Mouse (Mus musculus) limb, embryonic 15.5 days (tissue): Measurements from ENCODE around the gene BC004004. TPM values are rescaled to one million over a fixed set of nuclear protein-coding genes. Genes with fewer than 3 reads are reported as not detected.

Experiments
- ATAC-seq: fragments of 200-750 bp; cut with Nextera tagmentation; 2 replicates; pipeline ENCODE4 v1.8.0; 2017; ENCODE audit warnings: low read depth, moderate TSS enrichment; ENCODE audit not compliant: insufficient number of reproducible peaks, low FRiP score, low TSS enrichment
- H3K27ac ChIP-seq: fragments of 300-500 bp; sonication (generic); 2 replicates; pipeline ENCODE4 v1.5.1; 2015; ENCODE audit warnings: moderate library complexity, mild to moderate bottlenecking, inconsistent platforms
- H3K27me3 ChIP-seq: fragments of 300-500 bp; sonication (generic); 2 replicates; pipeline ENCODE4 v1.6.1; 2015; ENCODE audit warnings: inconsistent platforms
- H3K36me3 ChIP-seq: fragments of 300-500 bp; sonication (generic); 2 replicates; pipeline ENCODE4 v1.6.1; 2015; ENCODE audit warnings: inconsistent platforms
- H3K4me1 ChIP-seq: fragments of 300-500 bp; sonication (generic); 2 replicates; pipeline ENCODE4 v1.6.1; 2015; ENCODE audit warnings: inconsistent platforms
- H3K4me2 ChIP-seq: fragments of 300-500 bp; sonication (generic); 2 replicates; pipeline ENCODE4 v1.6.1; 2015; ENCODE audit warnings: mild to moderate bottlenecking, inconsistent platforms
- H3K4me3 ChIP-seq: fragments of 300-500 bp; sonication (generic); 2 replicates; pipeline ENCODE4 v1.5.1; 2015; ENCODE audit warnings: mild to moderate bottlenecking, inconsistent platforms
- H3K9ac ChIP-seq: fragments of 300-500 bp; sonication (generic); 2 replicates; pipeline ENCODE4 v1.6.1; 2015; ENCODE audit warnings: inconsistent platforms
- H3K9me3 ChIP-seq: fragments of 300-500 bp; sonication (generic); 2 replicates; pipeline ENCODE4 v1.6.1; 2016; ENCODE audit warnings: inconsistent platforms
- WGBS: fragments of 180-500 bp; shearing (Covaris S2); methylation state at CpG from one replicate; pipeline ENCODE4 v1.1.7; 2015; 5-methylcytosine and 5-hydroxymethylcytosine counted together
- polyA plus RNA-seq: library from polyadenylated mRNA; unstranded; fragments of >200 nt; fragmentation: Nextera tagmentation; extraction: Ambion mirVana; gene quantifications from 2 replicates; pipeline ENCODE4 v1.2.1, GENCODE M21; 2015

BC004004 gene
- polyA plus RNA-seq, 1 experiment from 2014 or later: 84.1 TPM

- no peak overlapping the region for H3K9ac ChIP-seq
- H3K4me2 ChIP-seq: no peak overlapping the region
- H3K27ac ChIP-seq: peak overlapping the region; percentile 71
- ATAC-seq: no peak
- no peaks in the 10 kb centered on the region for H3K9me3 ChIP-seq
- peaks cover 15% of the 10 kb centered on the region for H3K27me3 ChIP-seq
- no peak overlapping the region for H3K4me3 ChIP-seq
- peaks cover 56% of the 10 kb centered on the region for H3K36me3 ChIP-seq
- peaks cover 18% of the 10 kb centered on the region for H3K4me1 ChIP-seq
- WGBS: 37% methylated on average over 5 of the region's 5 CpGs
Observed at GRCm38 (mm10) chr17:29330671-29331410, 62.3 kb downstream of the BC004004 start.

DNA sequence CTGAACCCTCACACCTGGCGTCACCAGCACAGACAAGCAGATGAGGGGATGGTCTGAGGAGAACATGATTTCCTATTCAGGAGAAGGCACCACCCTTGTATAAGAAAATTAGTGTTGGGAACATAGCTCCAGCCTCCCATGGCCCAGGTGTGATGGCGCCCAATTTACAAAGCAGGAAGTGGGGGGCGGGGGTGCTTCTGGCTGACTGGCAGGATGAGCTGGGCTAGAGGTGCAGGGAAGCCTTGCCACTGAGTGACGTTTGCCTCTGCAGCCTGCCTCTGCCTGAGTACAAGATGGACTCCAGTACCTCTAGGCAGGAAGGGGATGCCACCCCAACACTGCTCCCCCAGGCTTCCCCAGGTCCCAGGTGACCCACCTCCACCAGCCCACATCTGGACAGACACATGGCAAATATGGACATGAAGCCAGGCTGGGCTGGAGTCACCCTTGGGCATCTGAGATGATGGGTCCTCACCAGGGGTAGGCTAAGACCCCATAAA, 63.6 kb downstream of the BC004004 start:
- WGBS: 75% methylated on average over 4 of the region's 4 CpGs
- Histone ChIP-seq H3K9me3 (no peaks in the 10 kb centered on the region), H3K27ac (no peak overlapping the region), H3K4me1 (peaks cover 4% of the 10 kb centered on the region; the same call in 1 of the 2 replicates), H3K4me2 (no peak overlapping the region), H3K9ac (no peak overlapping the region), H3K27me3 (peaks cover 6% of the 10 kb centered on the region; the same call in 1 of the 2 replicates), H3K36me3 (peaks cover 70% of the 10 kb centered on the region), H3K4me3 (no peak overlapping the region)
- 0 out of 2 replicates have a peak, but pooled peaks have one; percentile 4 for ATAC-seq

GRCm38 (mm10) chr17:29336266-29336990, 67.8 kb downstream of the BC004004 start:
- 90% methylated on average over 19 of the region's 19 CpGs for WGBS
- Histone ChIP-seq H3K9me3 (no peaks in the 10 kb centered on the region), H3K27ac (no peak overlapping the region), H3K4me3 (no peak overlapping the region), H3K27me3 (no peaks in the 10 kb centered on the region), H3K4me1 (peaks cover 32% of the 10 kb centered on the region), H3K36me3 (peaks cover 87% of the 10 kb centered on the region), H3K4me2 (no peak overlapping the region), H3K9ac (no peak overlapping the region)
- no peak for ATAC-seq

DNA sequence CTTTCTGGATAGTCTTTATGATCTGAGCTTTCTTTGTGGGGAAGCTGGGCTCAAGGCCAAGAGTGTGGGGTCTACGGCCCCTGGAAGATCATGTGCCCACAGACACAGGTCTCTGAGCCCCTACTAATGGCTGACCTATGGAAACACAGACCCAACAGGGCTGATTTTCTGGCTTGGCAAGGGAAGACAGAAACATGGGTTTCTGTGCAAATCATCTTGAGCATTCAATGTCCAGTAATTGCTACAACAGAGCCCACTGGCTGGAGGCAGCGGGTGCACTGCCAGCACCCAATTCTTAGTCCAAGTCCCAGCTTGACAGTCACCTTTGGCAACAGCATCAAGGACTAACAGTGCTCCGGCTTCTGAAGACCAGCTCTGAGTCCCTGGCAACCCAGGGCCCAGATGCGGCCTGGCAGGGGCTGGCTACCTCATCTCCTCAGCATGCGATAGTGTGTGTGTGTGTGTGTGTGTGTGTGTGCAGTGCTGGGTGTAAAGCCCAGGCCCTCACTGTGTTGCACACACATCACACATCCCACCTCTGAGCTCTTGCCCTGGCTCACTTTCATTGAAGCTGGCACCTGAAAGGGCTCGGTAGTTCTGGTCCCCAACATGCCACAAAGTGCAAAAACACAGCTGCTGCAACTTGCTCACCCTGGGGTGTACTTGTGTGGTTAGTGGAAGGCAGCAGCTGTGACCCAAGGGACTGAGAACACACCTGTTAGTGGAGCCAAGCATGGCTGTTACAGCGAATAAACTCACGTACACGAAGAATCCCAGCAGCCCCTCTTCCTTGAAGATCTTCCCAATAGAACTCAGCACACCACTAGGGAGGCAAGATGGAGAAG, 69.6 kb downstream of the BC004004 start:
- Histone ChIP-seq H3K4me1 (peaks cover 50% of the 10 kb centered on the region), H3K36me3 (peaks cover 77% of the 10 kb centered on the region), H3K9me3 (no peaks in the 10 kb centered on the region), H3K4me2 (no peak overlapping the region), H3K9ac (no peak overlapping the region), H3K27ac (peak overlapping the region; percentile 47), H3K27me3 (no peaks in the 10 kb centered on the region), H3K4me3 (no peak overlapping the region)
- no peak for ATAC-seq
- 82% methylated on average over 9 of the region's 9 CpGs for WGBS

GRCm38 (mm10) chr17:29339170-29339768, 70.7 kb downstream of the BC004004 start:
- Histone ChIP-seq H3K4me1 (peaks cover 51% of the 10 kb centered on the region), H3K4me3 (no peak overlapping the region), H3K9ac (no peak overlapping the region)

DNA sequence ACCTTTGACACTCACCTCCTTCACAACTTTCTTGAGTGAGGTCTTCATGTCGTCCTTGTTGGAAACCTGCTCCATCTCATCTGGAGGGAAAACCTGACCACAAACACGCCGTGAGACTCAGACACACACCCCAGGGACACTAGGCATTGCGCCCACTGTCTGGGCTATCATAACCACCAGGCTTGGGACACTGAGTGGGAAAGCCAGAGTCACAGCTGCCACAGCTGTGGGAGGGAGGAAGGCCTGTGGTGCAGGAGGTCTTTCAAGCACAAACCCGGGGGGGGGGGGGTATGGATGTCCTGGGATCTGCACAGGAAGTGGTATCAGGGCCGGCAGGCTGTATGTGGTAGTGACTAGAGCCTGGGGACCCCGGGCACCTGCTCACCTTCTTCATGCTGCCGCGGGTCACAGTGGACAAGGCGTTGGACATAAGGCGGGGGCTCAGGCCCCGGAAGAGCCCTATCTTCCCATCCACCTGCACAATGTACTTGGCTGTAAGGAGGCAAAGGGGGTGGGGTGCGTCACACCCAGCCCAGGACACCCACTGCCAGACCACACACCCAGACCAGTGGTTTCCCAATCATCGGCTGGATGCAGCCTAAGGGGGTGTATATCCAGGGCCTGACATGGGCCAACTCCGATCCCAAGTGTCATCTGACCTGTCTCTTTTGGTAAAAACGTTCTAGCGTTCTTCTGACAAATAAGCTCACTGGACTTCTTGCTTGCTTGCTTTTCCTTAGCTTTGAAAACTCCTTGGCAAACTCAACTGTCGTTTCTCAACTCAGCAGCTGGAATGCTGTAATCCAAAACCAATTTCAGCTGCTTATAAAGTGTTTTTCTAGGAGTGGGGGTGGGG, 72.0 kb downstream of the BC004004 start:
- Histone ChIP-seq H3K27me3 (no peaks in the 10 kb centered on the region), H3K9ac (no peak overlapping the region), H3K4me2 (no peak overlapping the region), H3K27ac (peak overlapping the region; percentile 86), H3K9me3 (no peaks in the 10 kb centered on the region), H3K4me3 (no peak overlapping the region), H3K36me3 (peaks cover 75% of the 10 kb centered on the region), H3K4me1 (peaks cover 57% of the 10 kb centered on the region)
- 66% methylated on average over 18 of the region's 18 CpGs for WGBS
- ATAC-seq: no peak

More at GRCm38 (mm10) chr17:29339170-29339768, 70.7 kb downstream of the BC004004 start:
- ATAC-seq: no peak
- H3K27me3 ChIP-seq: no peaks in the 10 kb centered on the region
- WGBS: 70% methylated on average over 11 of the region's 11 CpGs
- peak overlapping the region; percentile 47 for H3K27ac ChIP-seq
- no peaks in the 10 kb centered on the region for H3K9me3 ChIP-seq
- H3K4me2 ChIP-seq: no peak overlapping the region
- peaks cover 78% of the 10 kb centered on the region for H3K36me3 ChIP-seq

- Histone ChIP-seq H3K4me2 (peak overlapping the region; percentile 32), H3K4me3 (no peak overlapping the region), H3K27ac (peak overlapping the region; percentile 86), H3K9ac (no peak overlapping the region), H3K27me3 (no peaks in the 10 kb centered on the region), H3K4me1 (peaks cover 66% of the 10 kb centered on the region), H3K36me3 (peaks cover 65% of the 10 kb centered on the region), H3K9me3 (no peaks in the 10 kb centered on the region)
- WGBS: 26% methylated on average over 9 of the region's 9 CpGs
- ATAC-seq: no peak; the same call in 1 of the 2 replicates
Observed at GRCm38 (mm10) chr17:29341591-29342003, 73.0 kb downstream of the BC004004 start.

GRCm38 (mm10) chr17:29342010-29342910, 73.7 kb downstream of the BC004004 start:
- H3K4me1 ChIP-seq: peaks cover 68% of the 10 kb centered on the region

GRCm38 (mm10) chr17:29343241-29343640, 74.7 kb downstream of the BC004004 start:
- H3K27ac ChIP-seq: peak overlapping the region; percentile 86; the same call in 1 of the 2 replicates
- no peak overlapping the region for H3K4me3 ChIP-seq
- H3K4me1 ChIP-seq: peaks cover 71% of the 10 kb centered on the region
- no peaks in the 10 kb centered on the region for H3K27me3 ChIP-seq
- H3K4me2 ChIP-seq: no peak overlapping the region
- H3K9ac ChIP-seq: no peak overlapping the region
- no peak for ATAC-seq
- H3K9me3 ChIP-seq: no peaks in the 10 kb centered on the region
- WGBS: 86% methylated on average over 5 of the region's 5 CpGs
- H3K36me3 ChIP-seq: peaks cover 50% of the 10 kb centered on the region

More at GRCm38 (mm10) chr17:29342010-29342910, 73.7 kb downstream of the BC004004 start:
- Histone ChIP-seq H3K9me3 (no peaks in the 10 kb centered on the region), H3K27ac (peak overlapping the region; percentile 86), H3K27me3 (no peaks in the 10 kb centered on the region), H3K36me3 (peaks cover 58% of the 10 kb centered on the region), H3K9ac (no peak overlapping the region), H3K4me2 (0 out of 2 replicates have a peak overlapping the region, but pooled peaks have one; percentile 32), H3K4me3 (no peak overlapping the region)
- WGBS: 37% methylated on average over 13 of the region's 13 CpGs
- peak; percentile 40 for ATAC-seq

- Histone ChIP-seq H3K36me3 (peaks cover 29% of the 10 kb centered on the region), H3K4me2 (no peak overlapping the region), H3K9ac (no peak overlapping the region), H3K27me3 (no peaks in the 10 kb centered on the region), H3K4me3 (no peak overlapping the region), H3K9me3 (no peaks in the 10 kb centered on the region), H3K27ac (no peak overlapping the region; the same call in 1 of the 2 replicates), H3K4me1 (peaks cover 56% of the 10 kb centered on the region)
- ATAC-seq: no peak
- WGBS: 87% methylated on average over 12 of the region's 12 CpGs
Observed at GRCm38 (mm10) chr17:29345272-29345671, 76.7 kb downstream of the BC004004 start.
